In genomic region chr4:140153101-140153500, GRCm38 (mm10) we compare ENCODE assay signal across 9 mouse cellular contexts.
DNase-seq lines count a peak whose midpoint lies in the region; ATAC-seq lines count a peak whose summit lies in the region.
"Had no signal": no experiment of that assay in that cellular context is flagged by ENCODE, and none has a peak within 500 bp of the region (broad histone marks: within the 10 kb centered on the region; RNA-seq: fewer than 3 reads in every experiment).

No protein-coding gene starts in this region.

- H3K4me1 ChIP-seq in hindbrain, embryonic 14.5 days (replicated peaks; ENCODE audit: control insufficient read depth, insufficient read depth, low read length) = peaks cover 13% of the 10 kb centered on the region

- no peak overlapping the region for H3K9ac ChIP-seq in hindbrain, embryonic 14.5 days
- H3K9ac ChIP-seq: neural tube, embryonic 12.5 days had no signal

- H3K36me3 ChIP-seq in hindbrain, embryonic 14.5 days (replicated peaks; ENCODE audit: control insufficient read depth, insufficient read depth) = no peaks in the 10 kb centered on the region
- H3K36me3 ChIP-seq: neural tube, embryonic 12.5 days had no signal

- no peak for ATAC-seq in hindbrain, embryonic 14.5 days (ENCODE audit: low FRiP score)
- ATAC-seq in megakaryocyte, adult 5-6 weeks (ENCODE audit: poor library complexity, severe bottlenecking) = no peak

- no peak overlapping the region for H3K4me3 ChIP-seq in hindbrain, embryonic 14.5 days (replicated peaks; ENCODE audit: low read length)
- H3K4me3 ChIP-seq: neural tube, embryonic 12.5 days had no signal

- DNase-seq in heart, adult 8-10 months (ENCODE audit: low spot score) = peak; percentile 13
- no peak for DNase-seq in heart, adult 11 months
- DNase-seq in right cerebral cortex, postnatal 14 days = peak; percentile 59
- no peak for DNase-seq in right cerebral cortex, postnatal 36 days (ENCODE audit: low spot score in 2 of 2)
- peak; percentile 68 for DNase-seq in cerebellum, adult 9-11 months
- DNase-seq in hindbrain, embryonic 14.5 days (ENCODE audit: low spot score) = peak; percentile 79
- peak; percentile 36 for DNase-seq in lung, postnatal 10 days

- no peaks in the 10 kb centered on the region for H3K27me3 ChIP-seq in hindbrain, embryonic 14.5 days (ENCODE audit: control insufficient read depth, insufficient read depth, low read length)
- H3K27me3 ChIP-seq: neural tube, embryonic 12.5 days had no signal

- no peaks in the 10 kb centered on the region for H3K9me3 ChIP-seq in hindbrain, embryonic 14.5 days (ENCODE audit: control insufficient read depth, low read length)
- H3K9me3 ChIP-seq: neural tube, embryonic 12.5 days had no signal

- WGBS in hindbrain, embryonic 14.5 days = 32% methylated on average over 7 of the region's 7 CpGs

- H3K4me2 ChIP-seq in hindbrain, embryonic 14.5 days (replicated peaks) = no peak overlapping the region
- H3K4me2 ChIP-seq: neural tube, embryonic 12.5 days had no signal

- H3K27ac ChIP-seq in hindbrain, embryonic 14.5 days = no peak overlapping the region

Comparison
In these comparisons a context has a peak if more than half of its experiments do, and no peak if none do; other contexts are left out.
1. DNase-seq: peak in heart, adult 8-10 months (single experiment), right cerebral cortex, postnatal 14 days (single experiment), cerebellum, adult 9-11 months (single experiment), hindbrain, embryonic 14.5 days (single experiment) and lung, postnatal 10 days (single experiment); none in heart, adult 11 months (single experiment) and right cerebral cortex, postnatal 36 days (0 of 2).